Mouse (Mus musculus) 3134 (cell line): ENCODE results near the gene Gm13199.

ENCODE experiments used
- DNase-seq: peaks from one replicate; pipeline ENCODE4 v3.0.0-alpha.2; 2011; ENCODE audit warnings: low spot score; ENCODE audit not compliant: insufficient read length; ENCODE audit errors: extremely low read depth

The Gm13199 gene

GRCm38 (mm10) chr2:5862834-5863233 lies at the start of gene Gm13199:
Gene Gm13199, minus strand, starts transcription at chr2:5862934.
- no peak for DNase-seq

- DNase-seq = no peak
Observed at GRCm38 (mm10) chr2:5911282-5911965, 48.7 kb upstream of the Gm13199 start.

- DNase-seq = peak; percentile 22
Observed at GRCm38 (mm10) chr2:5906625-5907024, 43.9 kb upstream of the Gm13199 start.

GRCm38 (mm10) chr2:5906092-5906491 lies 43.4 kb upstream of the Gm13199 start:
- no peak for DNase-seq

- no peak for DNase-seq
Observed at GRCm38 (mm10) chr2:5900145-5900544, 37.4 kb upstream of the Gm13199 start.

- DNase-seq = peak; percentile 93
Observed at GRCm38 (mm10) chr2:5894843-5895570, 32.3 kb upstream of the Gm13199 start, which contains the start of gene Sec61a2. Gene Sec61a2, minus strand, starts transcription at chr2:5895432.

- DNase-seq = peak; percentile 25
Observed at GRCm38 (mm10) chr2:5894296-5894695, 31.6 kb upstream of the Gm13199 start.

- DNase-seq = no peak
Observed at GRCm38 (mm10) chr2:5889412-5889811, 26.7 kb upstream of the Gm13199 start.

- no peak for DNase-seq
Observed at GRCm38 (mm10) chr2:5888865-5889264, 26.1 kb upstream of the Gm13199 start.

GRCm38 (mm10) chr2:5877446-5877845 lies 14.7 kb upstream of the Gm13199 start:
- no peak for DNase-seq

GRCm38 (mm10) chr2:5869746-5870145 lies 7.0 kb upstream of the Gm13199 start:
- no peak for DNase-seq

GRCm38 (mm10) chr2:5867681-5868080 lies 4.9 kb upstream of the Gm13199 start:
- no peak for DNase-seq

- DNase-seq = no peak
Observed at GRCm38 (mm10) chr2:5851866-5852265, 10.9 kb downstream of the Gm13199 start.

GRCm38 (mm10) chr2:5851116-5851515 lies 11.6 kb downstream of the Gm13199 start:
- DNase-seq = no peak

GRCm38 (mm10) chr2:5845826-5846225 lies 16.9 kb downstream of the Gm13199 start:
- no peak for DNase-seq

GRCm38 (mm10) chr2:5844873-5845631 lies 17.7 kb downstream of the Gm13199 start, which contains the start of the genes Nudt5 and Cdc123:
Gene Nudt5, plus strand, starts transcription at chr2:5845019.
Gene Cdc123, minus strand, starts transcription at chr2:5845164.
- DNase-seq = peak; percentile 84

GRCm38 (mm10) chr2:5844181-5844872 lies 18.4 kb downstream of the Gm13199 start:
- DNase-seq = no peak

- DNase-seq = no peak
Observed at GRCm38 (mm10) chr2:5840815-5841214, 21.9 kb downstream of the Gm13199 start.

GRCm38 (mm10) chr2:5825265-5825913 lies 37.3 kb downstream of the Gm13199 start:
- DNase-seq = no peak

GRCm38 (mm10) chr2:5824685-5825084 lies 38.0 kb downstream of the Gm13199 start:
- no peak for DNase-seq
